ENCODE assay signal across 25 mouse cellular contexts in the genomic region with DNA sequence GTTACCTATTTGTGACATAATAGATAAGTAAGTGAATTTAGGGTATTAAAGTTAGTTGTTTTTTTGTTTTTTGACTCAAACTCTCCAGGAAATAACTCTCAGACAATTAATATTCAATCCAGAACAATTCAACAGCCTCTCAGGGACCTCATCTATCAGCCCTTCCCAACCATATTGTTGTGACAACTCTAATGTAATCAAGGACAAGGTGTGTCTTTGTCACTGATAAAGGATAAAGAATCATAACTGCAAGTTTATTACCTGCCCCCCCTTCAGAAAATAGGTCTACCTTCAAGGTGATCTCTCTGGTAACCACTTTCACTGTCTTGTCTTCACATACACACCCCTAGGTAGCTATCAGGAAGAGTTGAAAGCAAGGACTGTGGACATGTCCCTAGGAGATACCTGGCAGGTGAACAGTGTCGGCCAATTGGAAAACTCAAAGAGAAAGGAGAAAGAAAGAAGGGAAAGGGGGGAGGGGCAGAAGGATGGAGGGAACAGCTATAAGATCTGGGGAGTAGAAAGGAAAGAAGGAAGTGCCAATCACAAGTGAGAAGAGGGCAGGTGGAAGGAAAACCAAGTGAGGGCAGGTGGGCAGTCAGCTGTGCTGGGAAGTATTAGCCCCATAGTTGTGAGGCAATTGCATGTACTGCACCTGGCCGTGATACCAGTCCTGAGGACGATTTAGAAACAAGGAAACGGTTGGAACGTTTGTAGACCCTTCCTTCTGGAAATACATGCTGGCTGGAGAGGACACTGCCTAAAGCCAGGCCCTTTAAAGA. TPM values are rescaled to one million over a fixed set of nuclear protein-coding genes. Genes with fewer than 3 reads are reported as not detected.
DNase-seq lines count a peak whose midpoint lies in the region; ATAC-seq and TF ChIP-seq lines count a peak whose summit lies in the region.
"Had no signal": no experiment of that assay in that cellular context is flagged by ENCODE, and none has a peak within 500 bp of the region (broad histone marks: within the 10 kb centered on the region; RNA-seq: fewer than 3 reads in every experiment).

No protein-coding gene starts in this region.

- H3K4me1 ChIP-seq in heart, embryonic 11.5 days (ENCODE audit: control insufficient read depth, insufficient read depth, low read length) = peaks cover 24% of the 10 kb centered on the region
- peaks cover 6% of the 10 kb centered on the region; the same call in 1 of the 2 replicates for H3K4me1 ChIP-seq in lung, embryonic 16.5 days (replicated peaks; ENCODE audit: control insufficient read depth, insufficient read depth, low read length)
- H3K4me1 ChIP-seq in liver, embryonic 14.5 days (replicated peaks; ENCODE audit: control insufficient read depth in 2 of 2, insufficient read depth in 2 of 2, low read length in 1 of 2) = peaks cover 41 to 50% of the 10 kb centered on the region in 2 experiments
- H3K4me1 ChIP-seq in neural tube, embryonic 15.5 days = no peaks in the 10 kb centered on the region
- H3K4me1 ChIP-seq: embryonic facial prominence, embryonic 12.5 days; hindbrain, embryonic 10.5 days; limb, embryonic 13.5 days; midbrain, embryonic 13.5 days had no signal

- H3K36me3 ChIP-seq in heart, embryonic 11.5 days (ENCODE audit: control insufficient read depth, insufficient read depth, low read length) = no peaks in the 10 kb centered on the region
- H3K36me3 ChIP-seq in lung, embryonic 16.5 days (ENCODE audit: control insufficient read depth, insufficient read depth, low read length) = no peaks in the 10 kb centered on the region
- no peaks in the 10 kb centered on the region for H3K36me3 ChIP-seq in liver, embryonic 14.5 days (replicated peaks; ENCODE audit: control insufficient read depth, insufficient read depth, low read depth)
- no peaks in the 10 kb centered on the region for H3K36me3 ChIP-seq in neural tube, embryonic 15.5 days
- H3K36me3 ChIP-seq: embryonic facial prominence, embryonic 12.5 days; hindbrain, embryonic 10.5 days; limb, embryonic 13.5 days; midbrain, embryonic 13.5 days had no signal

- H3K9ac ChIP-seq in heart, embryonic 11.5 days (ENCODE audit: low read depth, low read length) = peak overlapping the region; percentile 34; the same call in 1 of the 2 replicates
- no peak overlapping the region for H3K9ac ChIP-seq in lung, embryonic 16.5 days (ENCODE audit: low read length)
- peak overlapping the region; percentile 5 for H3K9ac ChIP-seq in liver, embryonic 14.5 days (replicated peaks)
- no peak overlapping the region for H3K9ac ChIP-seq in neural tube, embryonic 15.5 days (replicated peaks)
- H3K9ac ChIP-seq: embryonic facial prominence, embryonic 12.5 days; limb, embryonic 13.5 days; midbrain, embryonic 13.5 days had no signal

- H3K27ac ChIP-seq in heart, embryonic 11.5 days (ENCODE audit: low read depth, low read length) = peak overlapping the region; percentile 68
- no peak overlapping the region for H3K27ac ChIP-seq in lung, embryonic 16.5 days (ENCODE audit: low read length)
- no peak overlapping the region for H3K27ac ChIP-seq in liver, embryonic 14.5 days
- H3K27ac ChIP-seq in neural tube, embryonic 15.5 days (replicated peaks) = no peak overlapping the region
- H3K27ac ChIP-seq: embryonic facial prominence, embryonic 12.5 days; hindbrain, embryonic 10.5 days; kidney, postnatal 0 days; limb, embryonic 13.5 days; midbrain, embryonic 13.5 days had no signal

- intact Hi-C loops in heart, postnatal 25 days (cut with DNase I) = no loop called here

- no peaks in the 10 kb centered on the region for H3K9me3 ChIP-seq in heart, embryonic 11.5 days (replicated peaks; ENCODE audit: control insufficient read depth, low read length)
- H3K9me3 ChIP-seq in lung, embryonic 16.5 days (ENCODE audit: control insufficient read depth, low read length) = no peaks in the 10 kb centered on the region
- no peaks in the 10 kb centered on the region for H3K9me3 ChIP-seq in liver, embryonic 14.5 days (ENCODE audit: control insufficient read depth, low read length)
- H3K9me3 ChIP-seq in neural tube, embryonic 15.5 days (replicated peaks) = no peaks in the 10 kb centered on the region
- H3K9me3 ChIP-seq: embryonic facial prominence, embryonic 12.5 days; hindbrain, embryonic 10.5 days; limb, embryonic 13.5 days; midbrain, embryonic 13.5 days had no signal

- H3K4me3 ChIP-seq in heart, embryonic 11.5 days (ENCODE audit: low read depth, low read length) = no peak overlapping the region
- no peak overlapping the region for H3K4me3 ChIP-seq in lung, embryonic 16.5 days (ENCODE audit: low read length)
- H3K4me3 ChIP-seq in liver, embryonic 14.5 days (ENCODE audit: insufficient read depth in 1 of 2, low read depth in 2 of 2, low read length in 2 of 2) = no peak overlapping the region
- no peak overlapping the region for H3K4me3 ChIP-seq in neural tube, embryonic 15.5 days (replicated peaks)
- H3K4me3 ChIP-seq: embryonic facial prominence, embryonic 12.5 days; erythroblast, embryonic 14.5 days; hindbrain, embryonic 10.5 days; limb, embryonic 13.5 days; midbrain, embryonic 13.5 days had no signal

- no peaks in the 10 kb centered on the region for H3K27me3 ChIP-seq in heart, embryonic 11.5 days (ENCODE audit: control insufficient read depth, insufficient read depth, low read length)
- H3K27me3 ChIP-seq in lung, embryonic 16.5 days (ENCODE audit: control insufficient read depth, insufficient read depth, low read depth, low read length) = no peaks in the 10 kb centered on the region
- H3K27me3 ChIP-seq in liver, embryonic 14.5 days (ENCODE audit: control insufficient read depth, insufficient read depth, low read length) = no peaks in the 10 kb centered on the region
- H3K27me3 ChIP-seq in neural tube, embryonic 15.5 days (replicated peaks) = no peaks in the 10 kb centered on the region
- H3K27me3 ChIP-seq: CH12.LX; embryonic facial prominence, embryonic 12.5 days; limb, embryonic 13.5 days; midbrain, embryonic 13.5 days had no signal

- ATAC-seq in heart, embryonic 11.5 days (replicated peaks; ENCODE audit: insufficient number of reproducible peaks, low FRiP score, low TSS enrichment) = 0 out of 2 replicates have a peak, but pooled peaks have one; percentile 25
- ATAC-seq in lung, embryonic 16.5 days (ENCODE audit: low read depth) = 0 out of 2 replicates have a peak, but pooled peaks have one; percentile 17
- no peak for ATAC-seq in liver, embryonic 14.5 days (ENCODE audit: insufficient read depth)
- ATAC-seq in neural tube, embryonic 15.5 days (ENCODE audit: low FRiP score) = no peak
- ATAC-seq: forebrain, embryonic 14.5 days; midbrain, embryonic 13.5 days had no signal

- WGBS in heart, embryonic 11.5 days (ENCODE audit: insufficient replicate concordance) = 55% methylated on average over 5 of the region's 5 CpGs
- WGBS in lung, embryonic 16.5 days = 63% methylated on average over 5 of the region's 5 CpGs
- 57% methylated on average over 5 of the region's 5 CpGs for WGBS in liver, embryonic 14.5 days (ENCODE audit: insufficient replicate concordance)
- 83% methylated on average over 5 of the region's 5 CpGs for WGBS in neural tube, embryonic 15.5 days

- no peak for TF ChIP-seq EP300 in liver, embryonic 14.5 days (IDR thresholded peaks at IDR 0.05; ENCODE audit: low read depth)

- DNase-seq in heart, postnatal 25 days (ENCODE audit: low spot score) = no peak
- no peak for DNase-seq in lung, postnatal 4 days
- no peak for DNase-seq in liver, embryonic 14.5 days (ENCODE audit: low read depth in 3 of 3, low spot score in 3 of 3)
- DNase-seq in kidney, adult 8-10 months = no peak
- DNase-seq: adrenal gland, postnatal 14 days; cerebellum, postnatal 10 days; gastrocnemius, postnatal 10 days; lung, postnatal 10 days; right cerebral cortex, postnatal 14 days had no signal

- no peak overlapping the region for H3K4me2 ChIP-seq in heart, embryonic 11.5 days
- H3K4me2 ChIP-seq in lung, embryonic 16.5 days (ENCODE audit: low read depth, low read length) = no peak overlapping the region
- H3K4me2 ChIP-seq in liver, embryonic 14.5 days (ENCODE audit: low read depth) = peak overlapping the region; percentile 50
- no peak overlapping the region for H3K4me2 ChIP-seq in neural tube, embryonic 15.5 days
- H3K4me2 ChIP-seq: embryonic facial prominence, embryonic 12.5 days; limb, embryonic 13.5 days; midbrain, embryonic 13.5 days had no signal

- TF ChIP-seq CTCF in liver, embryonic 14.5 days (IDR thresholded peaks at IDR 0.05; ENCODE audit: low read depth) = no peak

RNA-seq across cellular contexts. Expression of gene Gm47985, which starts 51.3 kb away (rescaled TPM):
- 2.1 and 3.4 TPM in 2 replicates for polyA plus RNA-seq in heart, embryonic 11.5 days (2014; fragmentation: Nextera tagmentation; extraction: Ambion mirVana)
- 1 to 10 TPM in 1 of 2 experiments, under 1 TPM in 1; 0.26 to 1.1 TPM for total RNA-seq in heart, postnatal 25 days (2021)
- polyA plus RNA-seq in lung, embryonic 16.5 days (2015; fragmentation: Nextera tagmentation; extraction: Ambion mirVana) = 0.11 TPM in 1 of 2 replicates, not detected in the other
- 2.0 and 2.1 TPM in 2 replicates for polyA plus RNA-seq in liver, embryonic 14.5 days (2012; rRNA removed)
- polyA plus RNA-seq in liver, embryonic 14.5 days (2014; fragmentation: Nextera tagmentation; extraction: Ambion mirVana) = 1.7 and 2.2 TPM in 2 replicates
- polyA plus RNA-seq in neural tube, embryonic 15.5 days (2015; fragmentation: Nextera tagmentation; extraction: Ambion mirVana) = 0.24 TPM in 1 of 2 replicates, not detected in the other
- total RNA-seq: adrenal gland, postnatal 14 days; CH12.LX; layer of hippocampus, postnatal 25 days; left cerebral cortex, postnatal 14 days had no signal
- polyA plus RNA-seq: brain, embryonic 14.5 days; erythroblast, embryonic 14.5 days; forebrain, embryonic 14.5 days; neural tube, embryonic 14.5 days; stomach, embryonic 14.5 days had no signal

Comparison
In these comparisons a context has a peak if more than half of its experiments do, and no peak if none do; other contexts are left out.
1. ATAC-seq: peak in heart, embryonic 11.5 days (single experiment) and lung, embryonic 16.5 days (single experiment); none in liver, embryonic 14.5 days (single experiment) and neural tube, embryonic 15.5 days (single experiment).
2. H3K9ac ChIP-seq: peak in heart, embryonic 11.5 days (single experiment) and liver, embryonic 14.5 days (single experiment); none in lung, embryonic 16.5 days (single experiment) and neural tube, embryonic 15.5 days (single experiment).